Mouse (Mus musculus) embryonic facial prominence, embryonic 14.5 days (tissue): ENCODE measurements around the gene Lrrc31. TPM values are rescaled to one million over a fixed set of nuclear protein-coding genes. Genes with fewer than 3 reads are reported as not detected.

Source experiments
- polyA plus RNA-seq: library from polyadenylated mRNA; unstranded; fragments of >200 nt; fragmentation: Nextera tagmentation; extraction: Ambion mirVana; gene quantifications from 2 replicates; pipeline ENCODE4 v1.2.1, GENCODE M21; 2014

Lrrc31 gene
- polyA plus RNA-seq, 1 experiment from 2014 or later: 0.85 TPM

Other genes starting within 250 kb of the Lrrc31 start
- gene Mecom, start 151.8 kb downstream of the Lrrc31 start, polyA plus RNA-seq: 13.0 and 18.9 TPM in 2 replicates
- gene Actrt3, start 99.9 kb downstream of the Lrrc31 start, polyA plus RNA-seq: 0.13 TPM in 1 of 2 replicates, not detected in the other
- 29.9 and 33.6 TPM in 2 replicates for gene Mynn, start 97.8 kb downstream of the Lrrc31 start, polyA plus RNA-seq
- not detected in 2 replicates for gene Lrriq4, start 55.3 kb downstream of the Lrrc31 start, polyA plus RNA-seq
- gene Lrrc34, start 52.0 kb downstream of the Lrrc31 start, polyA plus RNA-seq: 1.4 and 5.4 TPM in 2 replicates
- not detected in 2 replicates for gene Samd7, start 46.5 kb upstream of the Lrrc31 start, polyA plus RNA-seq
- gene Sec62, start 93.0 kb upstream of the Lrrc31 start, polyA plus RNA-seq: 94.5 and 106 TPM in 2 replicates
- 4.5 and 4.6 TPM in 2 replicates for gene Gpr160, start 156.1 kb upstream of the Lrrc31 start, polyA plus RNA-seq